Mouse (Mus musculus): ENCODE data around the gene Lrrc4.
A peak's percentile ranks its signal among the peaks of the same experiment; 100 is the strongest.

Gene Lrrc4

DNA sequence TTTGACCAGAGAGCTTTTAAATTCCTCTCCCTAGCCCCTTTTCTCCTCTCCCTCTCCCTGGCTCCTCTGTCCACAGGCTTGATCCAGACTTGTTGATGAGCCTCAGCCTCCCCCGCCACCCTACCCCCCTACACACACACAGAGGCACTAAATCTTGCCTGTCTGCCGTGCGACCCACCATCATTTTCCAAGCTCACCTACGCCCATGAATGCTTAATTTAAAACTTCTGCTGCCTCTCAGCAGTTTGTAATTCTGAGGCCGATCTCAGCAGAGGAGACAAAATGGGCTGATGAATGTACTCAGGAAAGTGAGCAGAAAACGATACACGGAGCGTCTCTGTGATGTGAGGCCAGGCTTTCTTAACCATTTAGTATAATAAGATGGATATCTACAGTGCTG is 23.1 kb upstream of the Lrrc4 start:
- peak; percentile 51 for DNase-seq (ENCODE audit: low spot score)

DNA sequence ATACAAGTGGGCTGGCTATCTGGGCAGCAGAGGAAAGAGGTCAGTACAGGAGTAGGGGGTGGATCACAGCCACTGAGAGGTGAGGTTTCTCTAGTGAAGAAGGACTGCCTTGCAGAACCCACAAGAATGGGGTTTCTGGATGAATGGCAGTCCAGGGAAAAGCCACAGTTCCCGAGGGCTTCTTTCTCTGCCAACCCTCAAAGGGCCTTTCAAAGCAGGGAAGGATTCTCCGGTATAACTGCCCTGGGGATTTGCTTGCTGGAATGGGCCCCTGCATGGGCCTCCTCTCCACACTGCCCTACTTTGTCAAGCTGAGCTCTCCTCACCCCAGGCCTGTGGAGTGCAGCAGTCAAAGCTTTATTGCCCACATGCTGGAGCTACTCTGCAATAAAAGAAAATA is 22.1 kb upstream of the Lrrc4 start:
- no peak for DNase-seq (ENCODE audit: low spot score)

DNA sequence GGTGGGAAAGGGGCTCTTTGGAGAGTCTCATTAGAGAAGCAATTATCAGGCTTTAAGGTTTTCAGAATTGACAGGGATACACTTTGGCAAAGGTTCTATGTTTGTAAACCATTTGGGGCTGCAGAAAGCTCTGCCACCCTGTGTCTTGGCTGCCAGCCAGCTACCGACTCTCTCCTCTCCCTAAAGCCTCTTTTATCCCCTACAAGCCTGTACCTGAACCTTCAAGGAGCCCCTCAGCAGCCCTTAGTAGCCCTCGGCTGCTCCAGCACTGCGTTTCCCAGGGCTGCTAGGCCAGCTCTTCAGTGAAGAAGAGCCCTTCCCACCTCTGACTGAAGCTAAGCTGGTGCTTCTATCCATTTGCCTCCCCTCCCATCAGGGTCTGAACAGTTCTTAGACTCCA is 21.6 kb upstream of the Lrrc4 start:
- no peak for DNase-seq (ENCODE audit: low spot score)

DNA sequence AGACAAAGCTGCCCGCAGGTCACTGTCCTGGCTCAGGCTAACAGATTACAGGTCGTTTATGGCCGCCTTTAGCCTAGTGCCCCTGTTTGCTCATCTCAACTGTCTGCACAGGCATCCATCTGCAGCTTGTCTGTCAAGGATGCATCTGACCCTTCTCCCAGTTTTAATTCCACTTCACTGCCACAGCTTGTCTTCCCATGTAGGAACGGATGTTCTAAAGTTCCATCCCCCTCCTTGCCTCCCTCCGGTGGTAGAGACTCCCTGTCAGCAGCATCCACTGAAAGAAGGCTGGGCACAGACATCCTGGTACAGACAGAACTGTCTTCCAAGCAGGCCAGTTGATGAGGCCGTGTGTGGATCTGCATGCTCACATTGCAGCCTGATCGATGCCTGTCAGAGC is 20.8 kb upstream of the Lrrc4 start:
- no peak for DNase-seq (ENCODE audit: low spot score)

DNA sequence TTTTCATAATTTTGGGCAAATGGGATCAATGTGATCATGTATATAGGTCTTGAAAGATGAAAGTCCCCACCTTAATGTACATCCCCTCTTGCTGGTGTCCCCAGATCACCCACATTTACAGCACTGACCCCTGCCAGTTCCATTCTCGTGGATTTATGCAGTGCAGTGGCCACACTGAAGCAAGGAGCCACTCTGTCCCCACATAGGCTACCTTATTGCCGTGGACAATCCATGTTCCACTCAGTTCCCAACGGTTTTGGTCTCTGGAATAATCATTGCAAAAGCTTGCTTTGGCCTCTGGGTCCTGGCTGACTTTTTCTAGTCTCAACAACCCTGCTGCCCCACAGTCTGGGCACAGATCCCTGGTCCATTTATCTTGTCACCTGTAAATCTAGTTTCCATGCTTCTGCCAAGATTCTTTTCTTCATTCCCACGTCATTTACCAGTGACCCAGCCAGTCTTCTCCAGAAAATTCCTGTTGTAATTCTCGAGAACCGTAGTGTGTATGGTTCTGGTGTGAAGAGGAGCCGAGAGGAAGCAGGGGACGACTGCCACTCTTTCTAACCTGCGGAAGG is 18.9 kb upstream of the Lrrc4 start:
- DNase-seq (ENCODE audit: low spot score), result no peak

DNA sequence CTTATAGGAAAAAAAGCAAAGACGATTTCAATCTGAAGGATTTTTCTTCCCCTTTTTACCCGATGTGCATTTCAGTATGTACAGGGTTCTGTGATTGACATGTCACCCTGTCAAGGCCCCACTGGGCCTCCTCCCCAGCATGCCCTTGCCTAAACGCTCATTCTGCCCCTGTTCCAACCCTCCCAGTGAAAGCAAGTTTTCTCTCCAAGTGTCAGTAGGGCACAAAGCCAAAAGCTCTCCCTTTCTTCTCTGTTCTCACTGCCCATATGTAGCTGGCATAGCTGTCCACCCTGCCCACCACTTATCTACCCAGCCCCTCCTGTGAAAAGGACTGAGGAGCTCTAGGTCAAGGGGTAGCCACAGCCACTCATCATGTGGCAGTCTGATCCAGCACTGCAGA is 17.8 kb upstream of the Lrrc4 start:
- no peak for DNase-seq (ENCODE audit: low spot score)

DNA sequence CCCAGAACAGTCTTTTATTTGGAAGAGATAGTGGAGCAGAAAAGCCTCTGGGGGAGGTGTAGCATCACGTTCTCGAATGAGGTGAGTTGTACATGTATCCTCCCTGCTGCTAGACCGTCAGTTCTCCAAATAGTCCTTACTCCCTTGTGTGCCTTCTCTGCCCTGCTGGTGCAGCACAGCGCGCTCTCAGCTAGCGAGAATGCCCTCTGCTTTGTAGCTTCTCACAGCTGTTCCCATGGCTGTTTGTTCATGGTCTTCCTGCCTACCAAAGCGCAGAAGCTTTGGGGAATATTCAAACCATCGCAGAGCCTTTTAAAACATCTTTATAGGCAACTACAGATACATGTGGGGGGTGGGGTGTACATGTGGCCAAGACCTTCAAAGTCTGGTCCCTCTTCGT is 17.3 kb upstream of the Lrrc4 start:
- DNase-seq (ENCODE audit: low spot score), result no peak

DNA sequence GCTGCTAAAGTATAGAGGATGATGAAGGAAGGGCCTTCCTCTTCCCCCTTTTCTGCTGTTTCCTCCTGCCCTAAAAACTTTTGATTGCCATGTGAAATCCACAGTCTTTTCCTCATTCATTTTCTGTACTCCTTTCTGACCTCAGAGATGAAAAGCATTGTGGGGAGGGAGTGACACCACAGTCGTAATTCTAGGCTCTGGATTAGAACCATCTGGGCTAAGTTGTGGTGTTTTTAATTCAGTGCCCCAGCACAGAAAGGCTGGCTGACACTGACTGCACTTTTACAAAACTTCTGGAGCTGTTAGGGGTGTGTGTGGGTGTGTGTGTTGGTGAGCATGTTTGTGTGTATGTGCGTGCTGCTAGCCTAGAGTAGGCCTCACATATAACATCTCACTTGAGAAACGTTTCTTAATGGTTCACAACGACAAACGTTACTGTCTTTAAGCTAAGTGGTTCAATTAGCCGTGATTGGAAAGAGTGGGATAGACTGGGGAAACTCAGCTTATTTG is 16.8 kb upstream of the Lrrc4 start:
- no peak for DNase-seq (ENCODE audit: low spot score)

DNA sequence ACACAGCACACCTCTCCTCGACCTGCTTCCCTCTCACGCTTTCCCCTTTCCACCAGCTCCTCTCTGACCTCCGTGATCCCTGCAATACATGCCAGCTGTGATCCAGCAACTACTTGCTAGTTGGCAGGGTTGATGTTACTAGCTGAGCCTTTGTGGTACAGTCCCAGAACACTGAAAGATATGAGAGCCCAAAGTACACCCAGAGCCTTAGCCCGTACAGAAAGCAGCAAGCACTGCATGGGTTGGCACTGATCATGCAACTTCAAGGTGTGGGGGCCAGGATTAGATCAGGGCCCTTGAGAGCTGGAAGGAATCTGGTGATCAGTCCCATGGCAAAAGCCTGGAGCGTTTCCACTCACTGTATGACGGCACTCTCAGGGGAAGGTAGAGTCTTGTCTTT is 16.1 kb upstream of the Lrrc4 start:
- no peak for DNase-seq (ENCODE audit: low spot score)

DNA sequence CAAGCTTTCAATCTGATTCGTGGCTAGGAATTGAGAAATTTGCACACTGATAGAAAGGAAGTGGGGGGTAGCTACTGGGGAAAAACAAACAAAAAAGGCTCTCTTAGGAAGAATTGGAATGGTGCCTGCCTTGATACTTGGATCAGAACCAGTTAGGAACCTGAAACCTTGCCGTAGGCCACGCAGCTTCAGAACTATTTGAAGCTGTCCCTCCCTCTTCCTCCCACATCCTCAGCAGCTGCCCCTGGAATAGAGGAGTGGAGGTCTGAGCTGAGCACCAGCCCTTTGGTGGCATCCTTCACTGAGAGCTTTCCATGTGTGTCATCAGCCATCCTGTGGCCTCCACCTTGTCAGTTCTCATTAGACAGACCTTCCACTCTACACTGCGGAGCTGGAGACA is 14.1 kb upstream of the Lrrc4 start:
- DNase-seq (ENCODE audit: low spot score), result no peak

DNA sequence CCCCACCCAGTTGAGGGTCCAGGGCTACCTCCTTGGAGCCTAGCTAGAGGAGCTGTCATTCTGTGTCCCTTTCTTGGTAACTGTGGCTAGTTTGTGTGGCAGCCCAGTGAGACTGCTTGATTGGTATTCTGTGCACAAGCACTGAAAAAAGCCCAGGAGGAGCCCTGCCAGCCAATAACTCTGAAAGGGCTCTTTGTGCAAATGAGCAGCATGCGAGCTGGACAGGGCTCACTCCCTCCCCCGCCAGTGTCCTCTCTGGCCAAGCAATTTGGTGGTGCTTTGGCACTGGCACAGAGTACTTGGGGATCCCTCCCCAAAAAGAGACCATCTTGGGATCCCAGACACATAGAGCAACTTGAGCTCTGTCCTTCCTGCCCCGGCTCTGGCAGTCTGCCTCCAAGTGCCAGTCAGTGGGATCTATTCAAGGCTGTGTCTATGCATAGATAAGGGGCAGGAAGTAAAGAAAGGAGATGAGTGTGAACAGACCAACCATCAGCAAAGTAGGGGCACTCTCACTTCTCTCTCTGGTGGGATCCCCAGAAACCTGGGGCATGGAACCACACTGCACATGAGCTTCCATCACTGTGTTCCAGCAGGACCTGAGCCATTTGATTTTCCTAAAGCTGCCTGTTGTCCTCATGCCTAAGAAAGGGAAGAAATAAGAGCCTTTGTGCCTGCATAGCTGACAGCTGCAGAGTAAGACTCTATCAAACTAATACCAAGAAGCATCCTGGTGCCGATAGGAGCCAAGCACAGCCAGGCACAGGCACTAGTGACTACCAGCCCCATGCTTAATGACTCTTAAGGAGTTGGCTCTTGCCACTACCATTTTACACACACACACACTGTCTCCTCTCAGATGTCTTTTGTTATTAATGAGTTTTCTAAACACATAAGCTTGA is 11.1 kb upstream of the Lrrc4 start:
- peak; percentile 53 for DNase-seq (ENCODE audit: low spot score)

DNA sequence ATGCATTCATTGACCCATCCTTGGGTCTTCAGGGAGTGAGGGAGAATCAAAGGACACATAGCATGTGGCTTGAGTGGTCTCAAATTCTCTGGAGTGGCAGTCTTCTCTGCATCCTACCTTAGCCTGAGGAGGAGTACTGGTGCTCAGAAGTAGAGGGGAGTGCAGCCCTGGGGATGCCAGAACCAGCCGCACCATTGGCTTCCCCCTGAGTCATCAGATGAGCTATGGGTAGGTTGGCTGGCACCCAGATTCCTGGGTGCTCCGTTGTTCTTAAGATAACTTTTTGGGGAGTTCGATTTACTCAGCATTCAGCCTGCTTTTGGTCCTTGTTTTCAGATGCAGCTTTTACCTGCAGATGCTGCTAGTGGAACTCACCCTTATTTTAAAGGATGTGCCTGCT is 10.0 kb upstream of the Lrrc4 start:
- DNase-seq (ENCODE audit: low spot score), result no peak

DNA sequence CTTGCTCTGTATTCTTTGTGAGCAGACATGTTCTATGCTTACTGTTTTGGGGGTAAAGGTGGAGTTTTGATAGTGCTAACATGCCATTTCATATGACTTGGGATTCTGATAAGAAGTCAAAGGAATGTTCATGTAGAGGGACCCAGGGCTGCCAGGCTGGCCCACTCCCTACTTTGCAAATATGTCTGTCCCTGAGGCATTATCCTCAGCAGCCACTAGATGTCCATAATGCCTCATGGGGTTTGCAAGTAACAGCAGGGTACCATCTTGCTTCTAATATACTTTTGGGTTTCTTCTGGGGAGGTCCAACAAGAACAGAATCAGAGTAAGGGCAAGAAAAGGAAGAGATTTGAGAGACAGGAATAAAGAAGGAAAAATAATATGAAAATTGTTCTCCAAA is 5.1 kb upstream of the Lrrc4 start:
- no peak for DNase-seq (ENCODE audit: low spot score)

DNA sequence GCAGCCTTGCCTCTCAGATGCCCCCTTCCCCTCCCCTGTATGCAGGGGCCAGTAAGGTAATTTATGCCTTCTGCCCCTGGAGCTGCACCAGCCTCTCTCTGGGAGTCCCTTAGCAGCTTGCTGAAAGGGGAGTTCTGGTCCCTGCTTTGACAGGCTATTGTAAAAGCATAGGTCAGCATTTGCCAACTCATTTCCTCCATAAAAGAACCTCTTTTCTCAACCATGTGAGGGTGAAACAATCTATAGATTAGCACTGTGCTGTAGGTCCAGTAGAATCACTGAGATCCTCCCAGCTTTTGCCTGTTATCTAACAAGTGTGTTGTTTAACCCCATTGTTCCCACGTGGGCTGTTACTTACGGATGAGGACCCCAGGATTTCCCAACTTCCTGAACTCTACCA is 2.5 kb upstream of the Lrrc4 start:
- DNase-seq (ENCODE audit: low spot score), result no peak

DNA sequence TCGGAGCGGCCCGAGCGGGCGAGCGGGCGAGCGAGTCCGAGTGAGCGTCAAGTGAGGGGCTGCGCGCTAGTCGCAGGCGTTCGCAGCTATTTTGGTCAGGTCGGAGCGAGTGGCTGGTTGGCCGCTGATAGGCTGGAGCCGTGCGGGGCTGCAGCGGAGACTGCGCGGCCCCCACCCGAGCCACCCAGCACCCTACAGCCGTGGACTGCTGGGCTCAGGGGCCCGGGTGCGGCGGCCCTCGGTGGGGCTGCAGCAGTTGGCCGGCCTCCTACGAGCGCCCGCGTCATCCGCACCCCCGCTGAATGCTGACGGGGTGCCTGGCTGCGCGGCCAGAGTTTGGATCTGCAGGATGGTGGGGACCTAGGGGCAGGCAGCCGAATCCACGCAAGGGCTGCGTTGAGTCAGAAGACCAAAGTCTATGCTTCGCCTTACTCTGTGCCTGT is 1.9 kb upstream of the Lrrc4 start:
- peak; percentile 66 for DNase-seq (ENCODE audit: low spot score)

DNA sequence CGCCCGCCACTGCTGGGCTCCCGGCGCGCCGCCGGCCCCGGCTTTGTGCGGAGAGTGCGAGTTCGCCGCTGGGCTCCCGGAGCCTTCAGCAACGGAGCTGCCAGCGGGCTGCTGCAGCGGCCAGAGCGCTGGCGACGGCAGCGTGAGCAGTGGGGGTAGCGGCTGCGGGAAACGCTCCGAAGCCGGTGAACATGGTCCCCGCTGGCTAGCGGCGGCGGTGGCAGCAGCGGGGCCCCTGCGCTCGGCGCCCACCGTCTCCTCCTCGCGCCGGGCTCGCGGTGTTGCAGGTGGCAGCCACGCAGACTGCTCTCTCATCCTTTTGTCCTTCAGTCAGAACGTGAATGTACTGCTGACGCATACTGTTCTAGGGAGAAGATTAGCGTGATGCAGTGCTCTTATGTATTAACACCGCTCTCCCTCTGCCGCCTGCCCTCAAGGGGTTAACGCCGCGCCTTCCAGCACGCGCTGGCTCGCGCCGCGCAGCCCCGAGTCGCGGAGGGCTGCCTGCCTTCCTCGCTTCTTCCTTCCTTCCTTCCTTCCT is 1.3 kb upstream of the Lrrc4 start:
- peak; percentile 74 for DNase-seq (ENCODE audit: low spot score)

DNA sequence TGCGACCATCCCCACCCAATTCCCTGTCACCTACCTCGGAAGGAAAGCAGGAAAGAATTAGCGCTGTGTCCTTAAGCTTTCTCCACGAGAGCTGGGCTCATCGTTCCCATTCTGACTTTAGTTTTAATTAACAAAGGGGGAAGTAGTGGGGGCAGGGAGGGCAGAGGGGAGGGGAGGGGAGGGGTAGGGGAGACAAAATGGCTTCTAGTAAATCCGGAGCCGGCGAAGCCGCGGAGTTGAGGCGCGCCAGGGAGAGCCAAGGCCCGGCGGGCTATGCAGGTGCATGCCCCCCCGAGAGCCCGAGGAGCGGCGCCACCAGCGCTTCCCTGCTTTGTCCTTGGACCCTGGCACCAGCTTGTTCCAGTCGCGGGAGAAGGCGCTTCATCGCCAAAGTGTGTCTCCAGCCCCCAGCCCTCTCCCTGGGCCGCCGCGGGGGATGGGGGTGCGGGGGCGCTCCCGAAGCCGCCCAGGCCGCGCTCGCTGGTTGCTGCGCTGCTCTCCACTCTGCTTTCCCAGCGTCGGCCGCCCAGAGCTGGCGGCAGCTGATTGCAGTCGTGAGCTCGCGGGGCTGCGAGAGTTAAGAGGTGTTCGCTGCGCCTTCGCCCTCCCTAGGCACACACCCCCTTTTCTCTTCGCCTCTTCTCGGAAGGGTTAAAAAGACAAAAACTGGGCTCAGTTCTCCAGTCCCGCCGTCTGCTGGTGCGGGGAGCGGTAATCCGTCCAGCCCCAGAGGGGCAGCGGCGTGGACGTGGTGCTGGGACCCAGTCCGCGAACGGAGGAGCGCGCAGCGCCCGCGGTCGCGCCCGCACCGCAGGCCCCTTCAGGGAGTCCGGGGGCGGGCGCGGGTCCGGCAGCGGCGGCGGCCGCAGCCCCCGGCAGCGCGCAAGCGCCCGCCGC is 555 bp upstream of the Lrrc4 start:
- DNase-seq (ENCODE audit: low spot score), result peak; percentile 71

DNA sequence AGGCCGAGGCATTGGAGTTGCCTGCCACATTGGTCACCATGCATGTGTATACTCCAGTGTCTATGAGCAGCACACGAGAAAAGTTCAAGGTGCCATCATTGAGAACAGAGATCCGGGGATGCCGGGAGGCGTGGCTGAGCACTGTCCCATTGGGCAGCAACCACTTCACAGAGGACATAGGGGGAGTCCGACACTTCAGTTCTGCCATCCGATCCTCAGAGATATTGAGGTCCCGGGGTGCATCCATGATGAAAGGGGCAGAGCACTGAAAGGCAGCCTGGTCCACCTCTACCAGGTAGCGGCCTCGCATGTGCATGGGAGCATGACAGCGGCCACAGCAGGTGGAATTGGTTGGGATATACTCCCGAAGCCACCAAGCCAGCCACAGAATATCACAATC is 1.2 kb downstream of the Lrrc4 start:
- no peak for DNase-seq (ENCODE audit: low spot score)

DNA sequence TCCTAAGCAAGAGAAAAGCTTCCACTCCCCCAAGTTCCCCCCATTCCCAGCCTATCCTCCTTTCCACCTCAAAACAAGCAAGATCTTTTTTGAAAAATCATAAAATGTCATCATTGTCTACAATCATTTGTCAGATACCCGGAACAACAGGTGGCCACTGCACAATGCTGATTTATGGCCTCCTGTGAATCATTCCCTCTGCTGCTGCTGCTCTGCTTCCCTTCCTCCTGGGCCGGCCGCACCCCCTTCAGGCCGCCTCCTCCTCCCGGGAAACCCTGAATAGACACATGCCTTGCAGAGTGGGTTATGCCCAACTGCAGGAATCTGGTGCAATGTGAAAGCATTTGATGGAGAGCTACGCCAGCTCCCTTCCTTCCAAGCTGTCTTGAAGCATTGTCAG is 3.0 kb downstream of the Lrrc4 start:
- DNase-seq (ENCODE audit: low spot score), result peak; percentile 47

DNA sequence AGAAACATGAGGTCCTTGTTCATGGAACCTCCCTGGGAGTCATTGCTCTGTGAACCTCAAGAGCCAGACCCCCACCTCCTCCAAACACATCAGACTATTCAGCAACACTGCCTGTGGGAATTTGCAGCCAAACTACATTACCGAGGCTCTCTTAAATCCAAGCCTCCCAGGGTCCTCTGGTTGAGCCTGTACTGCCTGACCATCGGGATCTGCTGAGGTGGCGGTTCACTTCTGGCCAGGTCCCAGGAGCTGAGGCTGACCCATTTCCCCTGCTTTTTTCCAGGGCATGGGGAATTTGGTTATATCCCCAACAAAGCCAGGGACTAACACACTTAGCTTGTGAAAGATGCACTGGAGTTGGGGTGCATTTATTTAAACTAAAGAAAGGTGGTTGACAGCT is 4.0 kb downstream of the Lrrc4 start:
- DNase-seq (ENCODE audit: low spot score), result no peak

DNA sequence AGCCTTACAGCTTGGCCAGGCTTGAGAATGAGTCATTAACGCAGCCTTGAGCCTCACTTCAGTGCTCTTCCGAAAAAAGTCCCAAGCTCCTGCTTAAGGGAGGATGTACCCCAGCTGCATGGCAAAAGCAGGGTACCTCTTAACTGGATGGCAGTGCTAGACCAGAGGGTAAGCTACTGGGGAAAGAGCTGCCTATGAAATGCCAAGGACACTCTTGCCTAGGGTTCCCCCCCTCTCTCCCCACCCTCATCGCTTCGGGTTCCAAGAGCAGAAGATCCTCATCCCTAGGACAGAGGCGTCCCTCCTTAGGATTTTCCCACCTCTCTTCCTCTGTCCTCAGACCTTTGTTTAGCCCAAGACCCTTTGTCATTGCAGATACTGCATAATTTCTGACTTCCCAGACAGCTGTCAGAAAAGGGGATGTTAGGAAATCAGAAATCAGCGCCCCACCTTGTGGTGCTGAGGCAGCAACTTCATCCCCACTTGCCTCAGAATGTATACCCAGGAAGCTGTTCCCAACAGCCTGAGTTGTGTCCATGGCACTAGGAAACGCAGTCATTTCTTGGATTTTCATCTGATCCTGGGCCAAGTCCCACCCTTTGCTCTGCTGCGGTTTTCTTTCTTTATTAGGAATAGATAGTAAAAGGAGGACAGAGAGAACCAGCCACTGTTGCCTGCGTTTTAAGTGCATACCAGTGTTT is 4.7 kb downstream of the Lrrc4 start:
- DNase-seq (ENCODE audit: low spot score), result no peak

DNA sequence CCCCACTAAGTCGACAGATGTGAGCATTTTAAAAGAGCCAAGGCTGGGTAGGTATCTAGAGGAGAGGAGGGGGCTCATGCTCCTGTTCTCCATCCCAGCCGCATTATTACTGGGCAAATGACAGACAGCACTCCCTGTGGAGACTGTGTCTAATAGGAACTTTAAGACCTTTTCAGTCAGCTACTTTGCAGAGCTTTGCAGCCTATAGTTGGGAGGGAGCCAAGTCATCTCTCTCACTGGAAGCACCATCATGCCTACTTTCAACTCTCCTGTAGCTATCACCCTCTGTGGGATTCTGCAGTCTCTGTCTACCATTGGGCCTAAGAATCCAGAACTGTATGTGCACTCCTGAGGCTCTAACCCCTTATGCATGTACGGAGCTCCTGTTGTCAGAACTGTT is 5.7 kb downstream of the Lrrc4 start:
- DNase-seq (ENCODE audit: low spot score), result no peak
